Mouse (Mus musculus) intestine, embryonic 16.5 days (tissue): ENCODE measurements around the gene Ank3. TPM values are rescaled to one million over a fixed set of nuclear protein-coding genes. Genes with fewer than 3 reads are reported as not detected.

Source experiments
- ATAC-seq: fragments of 200-750 bp; cut with Nextera tagmentation; 2 replicates; pipeline ENCODE4 v1.8.0; 2017; ENCODE audit warnings: moderate TSS enrichment, moderate library complexity
- H3K27ac ChIP-seq: fragments of 300-500 bp; sonication (generic); 2 replicates; pipeline ENCODE4 v1.5.1; 2014; ENCODE audit warnings: mild to moderate bottlenecking, low read length
- H3K27me3 ChIP-seq: fragments of 300-500 bp; sonication (generic); replicated peaks from 2 replicates; pipeline ENCODE4 v1.6.1; 2014; ENCODE audit warnings: low read length, control low read depth, mixed read lengths; ENCODE audit not compliant: control insufficient read depth, insufficient read depth
- H3K36me3 ChIP-seq: fragments of 300-500 bp; sonication (generic); 2 replicates; pipeline ENCODE4 v1.6.1; 2014; ENCODE audit warnings: low read length, control low read depth; ENCODE audit not compliant: control insufficient read depth, insufficient read depth
- H3K4me1 ChIP-seq: fragments of 300-500 bp; sonication (generic); 2 replicates; pipeline ENCODE4 v1.6.1; 2014; ENCODE audit warnings: low read length, control low read depth, mixed read lengths; ENCODE audit not compliant: control insufficient read depth, insufficient read depth
- H3K4me2 ChIP-seq: fragments of 300-500 bp; sonication (generic); 2 replicates; pipeline ENCODE4 v1.6.1; 2014; ENCODE audit warnings: low read depth, low read length, control low read depth
- H3K4me3 ChIP-seq: fragments of 300-500 bp; sonication (generic); 2 replicates; pipeline ENCODE4 v1.5.1; 2014; ENCODE audit warnings: mild to moderate bottlenecking, low read length
- H3K9ac ChIP-seq: fragments of 300-500 bp; sonication (generic); 2 replicates; pipeline ENCODE4 v1.6.1; 2014; ENCODE audit warnings: low read depth, low read length
- H3K9me3 ChIP-seq: fragments of 300-500 bp; sonication (generic); 2 replicates; pipeline ENCODE4 v1.6.1; 2016; ENCODE audit warnings: low read length, control low read depth; ENCODE audit not compliant: control insufficient read depth
- whole genome bisulfite sequencing: fragments of 180-500 bp; shearing (Covaris S2); extraction: QIAGEN DNeasy Blood & Tissue Kit; methylation state at CpG from one replicate; pipeline ENCODE4 v1.1.7; 2014; 5-methylcytosine and 5-hydroxymethylcytosine counted together
- polyA plus RNA-seq: library from polyadenylated mRNA; unstranded; fragments of >200 nt; fragmentation: Nextera tagmentation; extraction: Ambion mirVana; gene quantifications from 2 replicates; pipeline ENCODE4 v1.2.1, GENCODE M21; 2015

Gene Ank3
- polyA plus RNA-seq, 1 experiment from 2014 or later, result 21.7 TPM

- no peak overlapping the region for H3K4me2 ChIP-seq
- 70% methylated on average over 6 of the region's 6 CpGs for whole genome bisulfite sequencing
- no peak for ATAC-seq
Measured at GRCm38 (mm10) chr10:69369321-69369720, 29.3 kb upstream of the Ank3 start.

DNA sequence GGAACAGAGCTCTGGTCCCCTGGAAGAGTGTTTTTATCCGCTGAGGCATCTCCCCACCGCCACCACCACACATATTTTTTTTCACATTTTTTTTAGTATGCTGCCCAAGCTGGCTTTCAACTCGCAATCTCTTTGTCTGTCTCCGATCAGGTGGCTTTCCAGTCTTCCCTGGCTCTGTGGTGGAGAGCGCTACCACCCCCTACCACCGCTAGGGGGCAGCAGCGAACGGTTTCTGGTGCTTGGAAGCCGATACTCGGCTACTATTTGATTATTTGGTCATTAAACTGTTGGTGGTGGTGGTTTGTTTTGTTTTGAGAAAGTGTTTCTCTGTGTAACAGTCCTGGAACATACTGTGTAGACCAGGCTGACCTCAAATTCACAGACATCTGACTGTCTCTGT lies 27.1 kb upstream of the Ank3 start:
- no peaks in the 10 kb centered on the region for H3K9me3 ChIP-seq
- no peaks in the 10 kb centered on the region for H3K36me3 ChIP-seq
- H3K4me1 ChIP-seq, result no peaks in the 10 kb centered on the region
- 14% methylated on average over 10 of the region's 10 CpGs for WGBS
- H3K27ac ChIP-seq, result no peak overlapping the region
- H3K9ac ChIP-seq, result no peak overlapping the region
- ATAC-seq, result no peak
- no peak overlapping the region for H3K4me3 ChIP-seq
- H3K4me2 ChIP-seq, result no peak overlapping the region
- no peaks in the 10 kb centered on the region for H3K27me3 ChIP-seq

More at GRCm38 (mm10) chr10:69369321-69369720, 29.3 kb upstream of the Ank3 start:
- no peak overlapping the region for H3K4me3 ChIP-seq
- H3K27ac ChIP-seq, result no peak overlapping the region
- H3K36me3 ChIP-seq, result no peaks in the 10 kb centered on the region
- H3K9me3 ChIP-seq, result no peaks in the 10 kb centered on the region
- H3K9ac ChIP-seq, result no peak overlapping the region
- H3K4me1 ChIP-seq, result no peaks in the 10 kb centered on the region
- no peaks in the 10 kb centered on the region for H3K27me3 ChIP-seq

DNA sequence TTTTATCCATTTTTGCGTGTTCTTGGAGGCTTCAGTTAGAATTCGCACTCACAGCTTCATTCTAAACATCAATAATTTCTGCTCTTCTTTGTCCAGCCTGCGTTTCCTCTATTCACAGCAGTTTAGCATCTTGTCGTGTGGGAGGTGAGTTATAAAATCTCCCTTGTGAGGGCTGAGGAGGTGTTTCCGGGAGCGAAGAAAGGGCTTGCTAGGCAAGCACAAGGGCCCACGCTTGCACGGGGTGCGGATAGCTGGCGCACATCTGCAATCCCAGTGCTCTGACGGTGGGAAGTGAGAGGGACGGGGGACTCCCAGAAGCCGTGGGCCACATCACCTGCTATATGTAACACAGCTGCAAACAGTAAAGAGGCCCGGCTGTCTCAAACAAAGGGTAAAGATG lies 26.5 kb upstream of the Ank3 start:
- H3K4me3 ChIP-seq, result no peak overlapping the region
- H3K27ac ChIP-seq, result no peak overlapping the region
- no peaks in the 10 kb centered on the region for H3K27me3 ChIP-seq
- no peak overlapping the region for H3K9ac ChIP-seq
- no peaks in the 10 kb centered on the region for H3K4me1 ChIP-seq
- no peaks in the 10 kb centered on the region for H3K9me3 ChIP-seq
- H3K4me2 ChIP-seq, result no peak overlapping the region
- H3K36me3 ChIP-seq, result no peaks in the 10 kb centered on the region
- no peak for ATAC-seq
- WGBS, result 78% methylated on average over 14 of the region's 14 CpGs

DNA sequence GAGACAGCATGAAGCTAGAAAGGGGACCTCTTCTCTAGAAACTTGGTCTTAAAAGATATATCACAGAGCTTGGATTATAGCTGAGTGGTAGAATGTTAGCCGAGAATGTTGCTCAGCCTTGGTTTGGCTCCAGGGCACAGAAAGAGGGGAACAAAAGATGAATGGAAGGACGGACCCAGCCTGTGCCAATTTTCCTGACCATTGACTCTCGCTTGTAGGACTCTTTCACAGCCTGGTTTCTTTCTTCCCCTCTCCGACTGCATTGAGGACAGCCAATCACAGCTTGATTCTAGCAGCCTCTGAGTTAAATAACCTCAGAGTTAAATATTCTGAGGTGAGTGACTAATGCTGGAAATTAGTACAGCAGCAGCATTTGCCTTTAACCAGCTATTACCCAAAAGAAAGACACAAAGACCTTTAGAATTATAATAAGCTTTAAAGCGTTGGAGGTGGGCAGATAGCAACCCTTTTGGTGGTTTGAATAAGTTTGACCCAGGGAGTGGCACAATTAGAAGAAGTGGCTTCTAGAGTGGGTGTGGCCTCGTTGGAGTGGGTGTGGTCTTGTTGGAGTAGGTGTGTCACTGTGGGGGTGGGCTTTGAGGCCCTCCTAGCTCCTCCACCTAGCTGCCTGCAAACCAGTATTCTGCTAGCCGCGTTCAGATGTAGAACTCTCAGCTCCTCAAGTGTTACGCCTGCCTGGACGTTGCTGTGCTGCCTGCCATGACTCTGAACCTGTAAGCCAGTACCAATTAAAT lies 24.6 kb upstream of the Ank3 start:
- Histone ChIP-seq H3K27ac (no peak overlapping the region), H3K27me3 (no peaks in the 10 kb centered on the region), H3K4me1 (no peaks in the 10 kb centered on the region), H3K4me3 (no peak overlapping the region), H3K36me3 (no peaks in the 10 kb centered on the region), H3K9ac (no peak overlapping the region), H3K9me3 (no peaks in the 10 kb centered on the region), H3K4me2 (no peak overlapping the region)
- WGBS, result 69% methylated on average over 10 of the region's 10 CpGs
- ATAC-seq, result no peak

DNA sequence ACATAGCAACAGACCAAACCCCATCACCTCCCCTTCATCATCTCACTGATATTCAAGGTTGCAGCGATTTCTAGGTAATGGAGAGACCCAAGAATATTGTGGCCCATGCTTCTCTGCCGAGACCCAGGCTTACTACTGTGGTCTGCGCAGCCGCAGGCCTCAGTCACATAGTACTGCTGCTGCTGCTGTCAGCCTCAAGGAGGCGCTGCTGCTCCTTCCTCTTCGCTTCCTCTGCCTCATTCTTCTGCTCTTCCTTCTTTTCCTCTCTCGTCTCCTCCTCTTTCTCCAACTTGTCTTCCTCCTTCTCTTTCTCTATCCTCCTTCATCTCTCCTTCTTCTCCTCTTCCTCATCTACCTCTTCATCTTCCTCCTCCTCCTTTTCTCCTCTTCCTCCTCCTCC lies 23.4 kb upstream of the Ank3 start:
- no peak overlapping the region for H3K9ac ChIP-seq
- H3K27ac ChIP-seq, result no peak overlapping the region
- H3K36me3 ChIP-seq, result no peaks in the 10 kb centered on the region
- no peaks in the 10 kb centered on the region for H3K9me3 ChIP-seq
- no peak for ATAC-seq
- 57% methylated on average over 7 of the region's 7 CpGs for WGBS
- no peak overlapping the region for H3K4me3 ChIP-seq
- no peaks in the 10 kb centered on the region for H3K27me3 ChIP-seq
- H3K4me1 ChIP-seq, result no peaks in the 10 kb centered on the region
- H3K4me2 ChIP-seq, result no peak overlapping the region

GRCm38 (mm10) chr10:69383186-69383585 lies 15.4 kb upstream of the Ank3 start:
- Histone ChIP-seq H3K4me3 (no peak overlapping the region), H3K9ac (no peak overlapping the region), H3K27ac (no peak overlapping the region), H3K27me3 (no peaks in the 10 kb centered on the region), H3K4me1 (no peaks in the 10 kb centered on the region), H3K4me2 (no peak overlapping the region), H3K9me3 (no peaks in the 10 kb centered on the region), H3K36me3 (no peaks in the 10 kb centered on the region)
- ATAC-seq, result no peak
- 79% methylated on average over 1 of the region's 1 CpGs for WGBS

GRCm38 (mm10) chr10:69384640-69385039 lies 13.9 kb upstream of the Ank3 start:
- H3K9me3 ChIP-seq, result no peaks in the 10 kb centered on the region
- no peak overlapping the region for H3K4me2 ChIP-seq
- H3K9ac ChIP-seq, result no peak overlapping the region
- WGBS, result 77% methylated on average over 11 of the region's 11 CpGs
- H3K27ac ChIP-seq, result no peak overlapping the region
- no peaks in the 10 kb centered on the region for H3K4me1 ChIP-seq
- H3K4me3 ChIP-seq, result no peak overlapping the region
- no peaks in the 10 kb centered on the region for H3K27me3 ChIP-seq
- ATAC-seq, result no peak
- H3K36me3 ChIP-seq, result no peaks in the 10 kb centered on the region

DNA sequence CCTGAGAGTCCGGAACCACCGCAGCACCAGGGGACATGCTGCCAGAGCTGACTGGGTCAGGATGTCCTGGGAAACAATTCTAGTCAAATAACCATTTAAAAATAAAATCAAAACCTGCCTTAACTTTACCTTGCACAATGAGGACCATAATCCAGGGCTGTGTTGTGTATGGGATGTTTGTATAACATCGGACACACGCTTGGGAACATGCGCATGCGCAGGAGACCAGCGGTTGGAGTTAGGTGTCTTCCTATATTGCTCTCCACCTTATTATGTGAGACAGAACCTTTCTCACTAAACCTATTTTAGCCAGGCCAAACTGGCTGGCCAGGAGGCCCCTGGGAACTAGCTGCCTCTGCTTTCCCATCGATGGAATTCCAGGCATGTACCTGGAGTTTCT lies 13.4 kb upstream of the Ank3 start:
- H3K9me3 ChIP-seq, result no peaks in the 10 kb centered on the region
- WGBS, result 89% methylated on average over 8 of the region's 8 CpGs
- H3K36me3 ChIP-seq, result no peaks in the 10 kb centered on the region
- H3K4me1 ChIP-seq, result no peaks in the 10 kb centered on the region
- no peak overlapping the region for H3K27ac ChIP-seq
- H3K27me3 ChIP-seq, result no peaks in the 10 kb centered on the region
- ATAC-seq, result no peak
- H3K9ac ChIP-seq, result no peak overlapping the region
- H3K4me3 ChIP-seq, result no peak overlapping the region
- no peak overlapping the region for H3K4me2 ChIP-seq

GRCm38 (mm10) chr10:69386767-69387166 lies 11.8 kb upstream of the Ank3 start:
- Histone ChIP-seq H3K27me3 (no peaks in the 10 kb centered on the region), H3K9ac (no peak overlapping the region), H3K9me3 (no peaks in the 10 kb centered on the region), H3K4me2 (no peak overlapping the region), H3K4me3 (no peak overlapping the region), H3K4me1 (no peaks in the 10 kb centered on the region), H3K36me3 (no peaks in the 10 kb centered on the region), H3K27ac (no peak overlapping the region)
- 77% methylated on average over 8 of the region's 8 CpGs for WGBS
- ATAC-seq, result no peak

DNA sequence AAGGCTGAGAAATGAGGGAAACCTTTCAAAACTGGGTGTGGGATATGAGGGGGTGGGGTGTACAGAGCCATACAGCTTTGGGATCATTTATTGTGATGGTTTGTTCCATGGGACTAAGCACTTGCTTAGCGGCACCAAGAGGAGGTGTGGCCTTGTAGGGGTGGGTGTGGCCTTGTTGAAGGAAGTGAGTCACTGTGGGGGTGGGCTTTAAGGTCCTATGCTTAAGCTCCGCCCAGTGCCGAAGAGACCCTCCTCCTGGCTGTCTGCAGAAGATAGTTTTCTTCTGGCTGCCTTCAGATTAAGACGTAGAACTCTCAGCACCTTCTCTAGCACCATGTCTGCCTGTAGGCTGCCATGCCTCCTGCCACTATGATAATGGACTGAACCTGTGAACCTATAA lies 9.1 kb upstream of the Ank3 start:
- Histone ChIP-seq H3K4me3 (no peak overlapping the region), H3K27ac (no peak overlapping the region), H3K9me3 (no peaks in the 10 kb centered on the region), H3K4me2 (no peak overlapping the region), H3K4me1 (no peaks in the 10 kb centered on the region), H3K27me3 (no peaks in the 10 kb centered on the region), H3K9ac (no peak overlapping the region), H3K36me3 (no peaks in the 10 kb centered on the region)
- 91% methylated on average over 4 of the region's 4 CpGs for WGBS
- no peak for ATAC-seq
